Mouse (Mus musculus) heart, postnatal 25 days (tissue): ENCODE results near the gene Usp3. TPM values are rescaled to one million over a fixed set of nuclear protein-coding genes. Genes with fewer than 3 reads are reported as not detected.
A peak's percentile ranks its signal among the peaks of the same experiment; 100 is the strongest.

Source experiments
- DNase-seq: peaks from one replicate; pipeline ENCODE4 v3.0.0; 2022; ENCODE audit warnings: low spot score
- intact Hi-C: fragments of 180-260 bp; cut with DNase I; formaldehyde crosslinking; loops from one replicate; pipeline ENCODE4 v1.15.1; 2025
- total RNA-seq, 2 experiments: library from RNA; stranded (reverse); gene quantifications; 2 replicates each; pipeline ENCODE4 v1.2.3; 2021

Usp3 gene
- 10 to 100 TPM; 19.0 to 24.4 TPM for total RNA-seq

- intact Hi-C loops: loop anchor here (5.0 kb wide), 1 partner anchor 81 kb away; the partner anchor contains the start of gene Fbxl22
- DNase-seq: peak; percentile 90
Observed at GRCm38 (mm10) chr9:66592708-66593612, at the start of gene Usp3. Gene Usp3 (minus strand): TSS chr9:66593142.

DNA sequence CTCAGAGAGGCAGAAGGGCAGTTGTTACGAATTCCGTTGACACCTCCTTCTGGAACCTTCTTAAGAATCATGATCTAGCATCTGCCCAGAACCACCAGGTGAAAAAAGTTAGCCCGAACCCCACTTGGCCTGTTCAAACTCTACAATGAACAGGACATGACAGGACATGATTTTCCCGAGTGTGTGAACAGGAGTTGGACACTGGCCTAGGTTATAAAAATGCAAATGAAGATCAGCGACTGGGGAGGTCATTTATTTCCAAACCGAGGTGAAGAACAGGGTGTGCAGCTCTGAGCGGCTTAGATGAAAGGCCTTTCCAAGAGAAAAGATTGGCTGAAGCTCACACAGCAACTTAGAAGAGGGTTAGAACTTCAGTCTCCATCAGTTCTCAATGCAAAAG lies 47.5 kb upstream of the Usp3 start:
- no peak for DNase-seq
- intact Hi-C loops: no loop called here

DNA sequence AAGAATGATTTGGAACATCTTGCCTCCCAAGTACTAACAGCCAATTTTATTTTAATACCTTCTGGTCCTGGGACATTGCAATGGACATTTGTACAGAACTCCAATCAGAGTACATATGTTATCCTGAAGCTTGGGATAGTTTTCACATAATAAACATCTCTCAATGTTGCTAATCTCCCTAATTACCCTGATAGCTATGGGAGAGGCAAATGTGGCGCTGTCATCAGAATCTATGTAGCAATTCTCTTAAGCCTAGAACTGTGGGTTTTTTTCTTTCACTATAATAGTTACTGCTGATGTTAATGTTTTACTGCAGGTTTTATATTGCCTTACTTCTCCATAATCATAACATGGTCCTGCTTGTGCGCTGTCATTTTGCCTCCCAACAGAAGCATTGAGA lies 46.7 kb upstream of the Usp3 start:
- no peak for DNase-seq
- intact Hi-C loops: no loop called here

- DNase-seq: no peak
- intact Hi-C loops: no loop called here
Observed at GRCm38 (mm10) chr9:66632441-66632840, 39.5 kb upstream of the Usp3 start.

DNA sequence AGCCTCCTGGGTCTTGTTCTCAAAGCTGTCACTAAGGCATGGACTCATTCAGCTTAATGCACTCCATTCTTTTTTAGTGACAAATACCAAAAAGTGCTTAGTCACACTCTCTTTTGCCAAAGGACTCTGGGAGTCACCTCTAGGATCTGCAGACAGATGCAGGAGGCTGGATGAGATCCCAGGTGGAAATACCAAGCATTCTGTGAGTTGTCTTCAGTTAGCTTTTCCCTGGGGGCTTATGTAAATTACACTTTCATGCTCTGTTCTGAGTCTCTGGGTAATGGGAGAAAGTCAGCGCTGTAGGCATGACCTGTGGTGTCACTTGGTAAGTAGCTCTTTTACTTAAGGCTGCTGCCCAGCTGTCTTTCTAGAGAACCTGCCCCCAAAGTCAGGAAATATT lies 38.0 kb upstream of the Usp3 start:
- intact Hi-C loops: no loop called here
- no peak for DNase-seq

DNA sequence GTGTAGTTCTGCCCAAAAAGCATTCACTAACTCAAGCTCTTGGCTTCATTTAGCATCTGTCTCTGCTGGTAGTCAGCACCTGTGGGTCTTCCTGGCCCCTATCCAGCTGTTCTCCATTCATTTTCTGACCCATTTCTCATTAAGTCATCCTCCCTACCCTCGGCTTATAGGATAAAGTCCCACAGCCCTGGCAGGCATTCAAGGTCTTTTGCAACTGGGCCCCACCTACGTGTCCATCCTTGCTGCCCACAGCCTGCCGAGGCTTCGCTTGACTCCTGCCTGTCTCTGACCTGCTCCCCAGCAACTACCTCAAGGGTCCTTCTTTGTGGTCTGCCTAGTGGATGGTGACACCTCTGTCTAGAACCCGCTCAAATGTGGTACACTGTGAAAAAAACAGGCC lies 33.7 kb upstream of the Usp3 start:
- intact Hi-C loops: no loop called here

GRCm38 (mm10) chr9:66625974-66626530 lies 33.1 kb upstream of the Usp3 start:
- DNase-seq: no peak
- intact Hi-C loops: no loop called here

More for the DNA sequence above, 33.7 kb upstream of the Usp3 start:
- DNase-seq: no peak

GRCm38 (mm10) chr9:66624873-66625272 lies 31.9 kb upstream of the Usp3 start:
- intact Hi-C loops: no loop called here

DNA sequence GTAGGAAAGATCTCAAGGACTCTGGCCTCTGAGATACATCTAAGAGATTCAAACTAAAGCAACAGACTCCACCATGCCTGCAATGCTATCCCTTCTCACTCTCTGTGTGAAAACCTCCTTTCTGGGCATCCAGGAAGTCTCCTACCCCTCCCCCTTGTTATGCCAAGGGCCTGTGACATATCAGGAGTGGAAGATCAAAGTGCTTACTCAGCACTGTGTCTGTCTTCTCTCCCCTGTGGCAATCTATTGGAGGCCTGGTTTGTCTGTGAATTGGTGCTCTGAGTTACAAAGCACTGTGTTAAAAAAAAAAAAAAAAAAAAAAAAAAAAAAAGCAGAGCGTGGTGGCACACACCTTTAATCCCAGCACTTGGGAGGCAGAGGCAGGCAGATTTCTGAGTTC lies 30.7 kb upstream of the Usp3 start:
- intact Hi-C loops: no loop called here

More at GRCm38 (mm10) chr9:66624873-66625272, 31.9 kb upstream of the Usp3 start:
- DNase-seq: no peak

GRCm38 (mm10) chr9:66620581-66620981 lies 27.6 kb upstream of the Usp3 start:
- DNase-seq: peak; percentile 79
- intact Hi-C loops: no loop called here

More for the DNA sequence above, 30.7 kb upstream of the Usp3 start:
- no peak for DNase-seq

DNA sequence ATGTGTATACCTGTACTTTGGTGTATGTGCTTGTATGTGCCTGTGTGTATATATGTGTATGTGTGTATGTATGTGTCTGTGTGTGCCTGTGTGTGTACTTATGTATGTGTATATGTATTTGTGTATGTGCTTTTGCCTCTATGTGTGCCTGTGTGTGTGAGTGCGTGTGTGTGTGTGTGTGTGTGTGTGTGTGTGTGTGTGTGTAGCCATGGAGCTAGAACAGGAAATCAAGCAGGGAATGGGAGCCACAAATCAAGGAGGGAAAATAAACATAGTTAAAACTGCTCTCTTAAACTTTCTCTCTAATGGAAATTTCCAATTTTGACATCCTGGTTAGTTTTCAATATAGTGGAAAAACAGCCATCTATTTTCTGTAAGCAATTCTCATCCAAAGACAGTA lies 27.1 kb upstream of the Usp3 start:
- no peak for DNase-seq
- intact Hi-C loops: no loop called here

- DNase-seq: no peak
- intact Hi-C loops: no loop called here
Observed at GRCm38 (mm10) chr9:66617812-66618211, 24.9 kb upstream of the Usp3 start.

DNA sequence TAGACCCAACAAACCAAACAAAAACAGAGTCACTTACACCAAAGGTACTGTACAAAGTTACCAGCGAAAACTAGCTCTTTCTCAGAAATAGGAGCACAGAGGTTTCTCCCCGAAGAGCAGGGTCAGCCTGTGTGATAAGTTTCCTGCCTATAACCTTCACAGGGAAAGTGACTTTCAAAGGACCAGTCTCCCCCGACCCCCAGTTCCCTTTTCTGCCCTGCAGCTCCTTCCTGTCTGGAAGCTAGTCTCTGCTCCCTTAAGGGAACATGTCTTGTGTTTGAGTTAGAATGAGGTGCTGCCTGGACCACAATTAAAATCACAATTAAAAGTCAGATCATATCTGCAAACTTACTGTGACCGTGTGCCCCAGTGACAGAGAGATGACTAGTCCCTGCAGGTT lies 23.9 kb upstream of the Usp3 start:
- DNase-seq: no peak
- intact Hi-C loops: no loop called here

- intact Hi-C loops: no loop called here
- no peak for DNase-seq
Observed at GRCm38 (mm10) chr9:66615141-66615540, 22.2 kb upstream of the Usp3 start.

- intact Hi-C loops: loop anchor here (5.0 kb wide), 1 partner anchor 102 kb away; the partner anchor contains the start of gene Fbxl22
- no peak for DNase-seq
Observed at GRCm38 (mm10) chr9:66614547-66614946, 21.6 kb upstream of the Usp3 start.

GRCm38 (mm10) chr9:66613667-66614066 lies 20.7 kb upstream of the Usp3 start:
- DNase-seq: no peak
- intact Hi-C loops: loop anchor here (5.0 kb wide), 1 partner anchor 101 kb away; the partner anchor contains the start of gene Fbxl22

DNA sequence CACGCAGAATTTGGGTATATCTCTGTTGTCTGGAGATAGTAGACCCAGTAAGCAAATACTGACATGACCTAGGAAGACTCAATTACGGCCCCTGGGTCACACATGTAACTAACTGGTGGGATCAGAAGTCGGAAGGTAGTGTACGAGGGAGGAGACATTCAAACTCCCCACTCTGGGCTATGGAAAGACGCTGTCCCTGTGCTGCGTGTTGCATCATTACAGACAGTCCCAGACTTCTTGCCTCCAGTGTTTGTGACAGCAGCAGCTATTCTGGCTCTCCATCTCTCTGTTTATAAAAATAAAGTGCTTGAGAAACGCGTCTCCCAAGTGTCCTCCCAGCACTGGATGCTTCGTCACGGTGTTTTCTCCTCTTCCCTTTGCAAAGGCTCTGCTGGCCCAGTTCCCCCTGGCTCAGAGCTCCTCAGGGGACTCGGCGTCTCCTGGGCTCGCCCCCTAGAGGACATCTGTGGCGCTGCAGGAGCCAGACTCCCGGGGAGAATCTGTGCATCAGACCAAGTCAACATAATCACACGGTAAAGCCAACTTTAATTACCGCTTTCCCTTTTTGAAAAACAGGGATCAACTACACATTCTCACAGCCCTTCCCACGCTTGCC lies 18.6 kb upstream of the Usp3 start:
- DNase-seq: peak; percentile 78
- intact Hi-C loops: loop anchor here (5.0 kb wide), 1 partner anchor 99 kb away; the partner anchor contains the start of gene Fbxl22

DNA sequence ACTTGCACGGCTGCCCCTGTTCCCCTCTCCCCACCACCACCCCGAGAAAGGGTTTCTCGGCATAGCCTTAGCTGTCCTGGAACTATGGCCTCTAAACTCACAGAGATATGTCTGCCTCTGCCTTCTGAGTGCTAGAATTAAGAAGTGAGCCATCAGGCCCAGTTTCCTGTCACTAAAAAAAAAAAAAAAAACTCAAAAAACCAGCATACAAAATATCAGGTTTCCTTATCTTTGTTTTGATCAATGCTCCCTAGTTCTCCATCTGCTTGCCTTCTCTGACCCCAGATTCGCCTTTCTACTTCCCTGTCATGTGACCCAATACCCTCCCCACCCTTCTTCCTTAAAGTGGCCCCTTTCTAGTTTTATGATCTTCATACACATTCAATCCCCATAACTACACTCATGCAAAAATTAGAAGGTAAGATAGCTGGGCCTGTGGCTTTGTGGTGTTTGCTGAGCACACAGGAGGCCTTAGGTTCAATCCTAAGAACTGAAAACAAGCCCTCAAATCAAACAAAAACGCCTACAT lies 15.9 kb upstream of the Usp3 start:
- DNase-seq: no peak
- intact Hi-C loops: no loop called here

- intact Hi-C loops: no loop called here
- DNase-seq: no peak
Observed at GRCm38 (mm10) chr9:66606851-66607250, 13.9 kb upstream of the Usp3 start.
